Mouse (Mus musculus) heart, postnatal 0 days (tissue): Measurements from ENCODE around the gene Mrtfa. TPM values are rescaled to one million over a fixed set of nuclear protein-coding genes. Genes with fewer than 3 reads are reported as not detected.
"Not testable (repeated sequence)": the region's sequence is repeated elsewhere in the genome, so short reads cannot be mapped to it uniquely, and the experiment has no call there.

Experiments used
- ATAC-seq: fragments of 200-750 bp; cut with Nextera tagmentation; 2 replicates; pipeline ENCODE4 v1.8.0; 2017; ENCODE audit warnings: low read depth, moderate number of reproducible peaks, moderate library complexity; ENCODE audit not compliant: insufficient read depth
- DNase-seq: peaks from one replicate; pipeline ENCODE4 v3.0.0-alpha.2; 2016; ENCODE audit warnings: low spot score
- H3K27ac ChIP-seq: fragments of 300-500 bp; sonication (generic); 2 replicates; pipeline ENCODE4 v1.5.1; 2014; ENCODE audit warnings: low read depth, mild to moderate bottlenecking
- H3K27me3 ChIP-seq: fragments of 300-500 bp; sonication (generic); 2 replicates; pipeline ENCODE4 v1.6.1; 2014; ENCODE audit warnings: low read length, mixed read lengths; ENCODE audit not compliant: control insufficient read depth, insufficient read depth
- H3K36me3 ChIP-seq: fragments of 300-500 bp; sonication (generic); replicated peaks from 2 replicates; pipeline ENCODE4 v1.6.1; 2014; ENCODE audit warnings: low read length, mixed read lengths; ENCODE audit not compliant: control insufficient read depth, insufficient read depth
- H3K4me1 ChIP-seq: fragments of 300-500 bp; sonication (generic); 2 replicates; pipeline ENCODE4 v1.6.1; 2014; ENCODE audit warnings: antibody characterized with exemption; ENCODE audit not compliant: control insufficient read depth, insufficient read depth
- H3K4me2 ChIP-seq: fragments of 300-500 bp; sonication (generic); 2 replicates; pipeline ENCODE4 v1.6.1; 2014; ENCODE audit warnings: low read depth, mild to moderate bottlenecking, low read length, moderate library complexity
- H3K4me3 ChIP-seq: fragments of 300-500 bp; sonication (generic); 2 replicates; pipeline ENCODE4 v1.5.1; 2014; ENCODE audit warnings: low read depth, low read length
- H3K9ac ChIP-seq: fragments of 300-500 bp; sonication (generic); replicated peaks from 2 replicates; pipeline ENCODE4 v1.6.1; 2014; ENCODE audit warnings: low read depth, low read length, mixed read lengths
- H3K9me3 ChIP-seq: fragments of 300-500 bp; sonication (generic); replicated peaks from 2 replicates; pipeline ENCODE4 v1.6.1; 2016; ENCODE audit warnings: low read length; ENCODE audit not compliant: control insufficient read depth
- CTCF ChIP-seq: IDR thresholded peaks from 2 replicates; pipeline ENCODE4 v1.5.1; 2016; ENCODE audit warnings: antibody characterized with exemption, control low read depth, low read depth
- EP300 ChIP-seq: IDR thresholded peaks from 2 replicates; pipeline ENCODE4 v1.6.1; 2016; ENCODE audit warnings: antibody characterized with exemption, low read depth
- WGBS: fragments of 180-500 bp; shearing (Covaris S2); extraction: QIAGEN DNeasy Blood & Tissue Kit; methylation state at CpG from one replicate; pipeline ENCODE4 v1.1.7; 2014; 5-methylcytosine and 5-hydroxymethylcytosine counted together
- polyA plus RNA-seq: library from polyadenylated mRNA; unstranded; fragments of >200 nt; fragmentation: Nextera tagmentation; extraction: Ambion mirVana; gene quantifications from 2 replicates; pipeline ENCODE4 v1.2.1, GENCODE M21; 2015
- total RNA-seq: library from RNA; depleted of rRNA; stranded (reverse); fragments of >200 nt; gene quantifications from 2 replicates; pipeline ENCODE4 v1.2.3, GENCODE M21; 2014; ENCODE audit warnings: low replicate concordance

The Mrtfa gene
- total and polyA plus RNA-seq, 2 experiments from 2014 or later: 4.9 to 26.0 TPM

DNA sequence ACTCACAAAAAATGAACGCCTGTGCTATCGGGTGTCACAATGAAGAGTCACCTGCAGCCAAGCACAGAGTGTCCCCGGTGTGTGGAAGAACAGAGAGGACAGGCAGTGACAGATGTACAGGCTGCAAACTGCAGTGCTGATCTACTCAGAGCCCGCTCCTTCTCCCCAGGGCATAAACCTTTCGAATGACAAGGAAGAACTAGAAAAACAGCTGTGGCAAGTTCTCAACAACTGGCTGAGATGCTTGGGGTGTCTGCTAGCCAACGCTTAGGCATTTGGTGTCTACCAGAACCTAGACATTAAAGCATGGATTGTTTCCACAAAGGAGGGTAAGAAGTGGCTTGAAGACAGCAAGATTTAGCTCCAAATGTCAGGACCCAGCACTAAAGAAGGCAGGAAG, 35.2 kb upstream of the Mrtfa start:
- no peaks in the 10 kb centered on the region for H3K36me3 ChIP-seq
- ATAC-seq (no peak), DNase-seq (no peak)
- no peak overlapping the region for H3K27ac ChIP-seq
- H3K4me3 ChIP-seq: no peak overlapping the region
- no peaks in the 10 kb centered on the region for H3K27me3 ChIP-seq
- H3K9ac ChIP-seq: no peak overlapping the region
- TF ChIP-seq CTCF: no peak
- TF ChIP-seq EP300: no peak
- H3K4me2 ChIP-seq: no peak overlapping the region
- H3K9me3 ChIP-seq: no peaks in the 10 kb centered on the region
- H3K4me1 ChIP-seq: no peaks in the 10 kb centered on the region
- 64% methylated on average over 6 of the region's 6 CpGs for WGBS

DNA sequence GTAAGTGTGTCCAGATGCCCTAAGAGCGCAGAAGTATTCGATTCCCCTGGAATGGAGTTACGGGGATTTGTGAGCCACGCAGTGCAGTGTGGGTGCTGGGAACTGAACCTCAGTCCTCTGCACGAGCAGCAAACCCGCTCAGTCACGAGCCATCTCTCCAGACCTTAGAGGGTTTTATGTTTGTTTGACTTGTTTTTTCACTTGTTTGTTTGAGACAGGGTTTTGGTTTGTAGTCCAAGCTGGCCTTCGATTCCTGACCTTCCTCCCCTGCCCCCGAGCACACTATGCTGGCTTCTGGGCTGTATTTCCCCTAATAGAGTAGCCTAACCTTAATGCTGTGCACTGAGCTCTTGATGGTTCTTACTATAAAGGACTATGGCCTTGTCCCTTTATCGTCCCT, 34.5 kb upstream of the Mrtfa start:
- Histone ChIP-seq H3K27ac (no peak overlapping the region), H3K9ac (no peak overlapping the region), H3K4me1 (no peaks in the 10 kb centered on the region), H3K27me3 (no peaks in the 10 kb centered on the region), H3K36me3 (no peaks in the 10 kb centered on the region), H3K9me3 (no peaks in the 10 kb centered on the region), H3K4me3 (no peak overlapping the region), H3K4me2 (no peak overlapping the region)
- TF ChIP-seq EP300 (no peak), CTCF (no peak)
- DNase-seq (no peak), ATAC-seq (no peak)
- WGBS: 88% methylated on average over 10 of the region's 10 CpGs

DNA sequence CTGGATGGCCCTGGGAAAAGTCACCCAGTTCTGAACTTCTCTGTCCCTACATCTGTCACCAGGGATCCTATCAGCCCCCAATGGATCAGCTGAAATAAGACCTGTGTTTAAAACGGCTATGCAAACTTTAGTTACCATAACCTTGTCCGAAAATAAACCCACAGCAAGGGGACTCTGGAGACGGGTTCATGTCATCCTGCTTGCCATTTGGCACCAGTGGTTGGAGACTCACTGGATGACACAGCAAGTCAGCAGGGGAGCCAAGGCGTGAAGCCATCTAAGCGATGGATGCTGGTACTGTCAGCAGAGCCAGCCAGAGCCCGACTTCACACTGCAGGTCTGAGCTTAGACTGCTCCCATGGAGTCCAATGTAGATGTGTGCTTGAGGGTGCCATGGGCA, 30.9 kb upstream of the Mrtfa start:
- Histone ChIP-seq H3K4me1 (no peaks in the 10 kb centered on the region), H3K9ac (no peak overlapping the region), H3K4me2 (no peak overlapping the region), H3K27me3 (no peaks in the 10 kb centered on the region), H3K27ac (no peak overlapping the region), H3K36me3 (no peaks in the 10 kb centered on the region), H3K9me3 (no peaks in the 10 kb centered on the region), H3K4me3 (no peak overlapping the region)
- WGBS: 47% methylated on average over 6 of the region's 6 CpGs
- DNase-seq: no peak
- ATAC-seq: no peak
- TF ChIP-seq EP300 (no peak), CTCF (no peak)

DNA sequence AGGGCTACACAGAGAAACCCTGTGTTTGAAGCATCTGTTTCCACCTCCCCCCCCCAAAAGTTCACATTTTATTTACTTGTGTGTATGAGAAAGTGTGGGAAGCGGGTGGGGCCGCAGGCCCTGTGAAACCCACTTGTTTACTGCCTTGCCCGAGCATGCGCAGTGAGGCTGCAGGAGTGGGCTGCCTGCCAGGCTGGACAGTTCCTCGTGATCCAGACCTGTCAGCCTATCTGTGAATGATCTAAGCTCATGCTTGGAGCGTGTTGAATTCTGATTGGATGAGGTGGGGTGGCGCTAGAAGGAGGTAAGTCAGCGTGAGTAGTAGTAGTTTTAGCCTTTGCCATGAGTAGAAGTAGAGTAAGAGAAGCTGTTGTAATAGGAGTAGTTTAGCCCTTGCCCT, 29.5 kb upstream of the Mrtfa start:
- not testable (repeated sequence) for H3K9me3 ChIP-seq, ATAC-seq, H3K27me3 ChIP-seq, H3K27ac ChIP-seq, DNase-seq, H3K4me1 ChIP-seq, H3K4me3 ChIP-seq, H3K9ac ChIP-seq, H3K4me2 ChIP-seq, H3K36me3 ChIP-seq
- WGBS: 68% methylated on average over 8 of the region's 8 CpGs

DNA sequence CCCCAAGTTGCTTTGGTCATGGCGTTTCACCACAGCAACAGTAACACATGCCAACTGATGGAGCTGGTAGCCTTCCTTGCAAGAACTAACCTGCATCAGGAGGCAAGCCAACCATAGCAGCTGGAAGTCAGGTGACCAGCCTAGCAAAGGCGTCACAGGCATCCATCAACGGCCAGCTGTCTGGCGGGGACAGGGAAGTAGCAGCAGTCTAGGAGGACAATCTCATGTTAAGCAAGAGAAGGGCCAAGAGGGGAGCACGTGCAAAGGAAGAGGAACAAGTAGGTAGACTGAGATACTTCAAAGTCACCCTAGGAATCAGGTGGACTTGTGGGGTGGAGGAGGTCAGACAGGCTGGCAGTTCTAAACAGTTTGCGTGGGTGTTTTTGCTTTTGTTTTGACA, 28.5 kb upstream of the Mrtfa start:
- Histone ChIP-seq H3K9ac (no peak overlapping the region), H3K36me3 (no peaks in the 10 kb centered on the region), H3K4me3 (no peak overlapping the region), H3K27me3 (no peaks in the 10 kb centered on the region), H3K4me1 (no peaks in the 10 kb centered on the region), H3K4me2 (no peak overlapping the region), H3K9me3 (no peaks in the 10 kb centered on the region), H3K27ac (no peak overlapping the region)
- TF ChIP-seq EP300 (no peak), CTCF (no peak)
- DNase-seq: no peak
- 49% methylated on average over 6 of the region's 6 CpGs for WGBS
- no peak for ATAC-seq

DNA sequence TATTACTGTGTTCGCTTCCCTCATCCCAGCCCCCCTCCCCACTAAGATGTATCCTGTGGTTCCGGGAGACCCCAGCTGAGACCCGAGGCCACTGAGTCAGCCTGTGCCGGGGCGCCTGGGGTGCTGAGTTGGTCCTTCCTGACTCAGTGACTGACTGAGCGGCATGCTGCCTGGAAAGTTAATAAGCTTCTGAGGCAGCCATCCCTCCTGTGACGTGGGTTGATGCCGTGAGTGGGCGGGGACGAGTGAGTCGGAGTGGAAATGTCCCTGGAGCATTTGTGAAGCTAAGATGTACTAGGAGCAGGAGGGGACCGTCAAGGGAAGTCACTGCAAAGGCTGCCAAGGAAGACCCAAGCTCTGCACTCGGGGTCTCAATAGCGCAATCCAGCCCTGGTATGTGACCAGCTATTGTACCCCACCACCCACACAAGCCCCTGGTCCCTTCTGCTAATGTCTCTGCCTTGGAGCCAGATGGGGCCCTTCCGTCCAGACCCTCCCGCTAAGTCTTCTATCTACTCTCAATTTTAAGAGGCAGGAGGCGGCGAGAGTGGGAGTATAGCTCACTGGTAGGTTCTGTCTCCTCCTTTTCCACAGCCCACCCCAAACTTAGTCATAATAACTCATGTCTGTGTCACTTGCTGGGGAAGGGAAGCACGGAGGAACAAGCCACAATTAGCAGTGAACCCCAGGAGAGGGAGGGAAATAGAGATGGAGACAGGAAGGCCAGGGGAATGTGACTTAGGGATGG, 26.5 kb upstream of the Mrtfa start:
- Histone ChIP-seq H3K36me3 (no peaks in the 10 kb centered on the region), H3K4me3 (no peak overlapping the region), H3K27me3 (no peaks in the 10 kb centered on the region), H3K9me3 (no peaks in the 10 kb centered on the region), H3K27ac (no peak overlapping the region), H3K4me1 (no peaks in the 10 kb centered on the region), H3K9ac (no peak overlapping the region), H3K4me2 (no peak overlapping the region)
- TF ChIP-seq CTCF (no peak), EP300 (no peak)
- WGBS: 76% methylated on average over 19 of the region's 19 CpGs
- no peak for DNase-seq
- no peak for ATAC-seq
